Mouse (Mus musculus) myocyte (in vitro differentiated cells): ENCODE measurements at regions not wholly inside any gene's neighbourhood (a gene's known extent, or its start where the extent isn't known, plus 50 kb on each side); places are given as distances from the start of the nearest gene placed in this dataset.

Experiments
- MAX ChIP-seq: IDR thresholded peaks from one replicate; pipeline ENCODE4 v1.6.1; 2011; ENCODE audit warnings: low read depth, mild to moderate bottlenecking, control low read depth
- POLR2A ChIP-seq: IDR thresholded peaks from one replicate; pipeline ENCODE4 v1.6.1; 2011; ENCODE audit warnings: low read depth, mild to moderate bottlenecking, control low read depth, moderate library complexity; ENCODE audit not compliant: insufficient read length

GRCm38 (mm10) chr7:51754208-51754888 is 107.5 kb upstream of the Gas2 start:
- TF ChIP-seq MAX (no peak), POLR2A (no peak)
